8 mouse cellular contexts compared by ENCODE assay signal in the genomic region with DNA sequence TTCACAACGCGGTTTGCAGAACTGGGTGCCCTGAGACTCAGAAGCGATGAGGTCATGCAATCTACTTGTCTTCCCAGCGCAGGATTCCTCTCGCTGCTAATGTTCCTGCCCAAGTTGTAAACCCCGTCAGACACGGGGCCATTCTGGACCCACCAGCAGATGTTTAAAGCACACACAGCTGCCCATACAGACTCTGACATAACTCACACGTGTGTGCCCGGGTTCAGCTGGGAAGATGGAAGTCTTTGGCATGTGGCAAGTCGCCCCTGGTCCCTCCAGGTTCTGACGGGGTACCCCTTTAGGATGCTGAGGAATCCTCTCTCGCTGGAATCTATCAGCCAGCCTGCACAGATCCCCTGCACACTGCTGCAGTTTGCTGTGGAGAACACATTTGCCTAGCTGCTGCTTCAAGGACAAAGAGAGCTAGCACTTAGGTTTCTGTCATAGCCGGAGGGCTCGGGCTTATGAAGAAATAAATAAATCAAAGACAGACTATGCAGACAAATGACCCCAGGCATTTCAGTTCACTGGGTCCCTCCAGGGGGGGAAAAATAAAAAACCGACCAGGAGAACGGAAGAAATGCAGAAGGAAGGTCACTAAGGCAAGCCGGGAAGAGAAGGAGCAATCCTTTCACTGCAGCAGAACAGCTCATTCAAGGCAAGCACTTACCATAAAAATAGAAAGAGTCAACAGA.
A peak's percentile ranks its signal among the peaks of the same experiment; 100 is the strongest.
DNase-seq lines count a peak whose midpoint lies in the region; ATAC-seq and TF ChIP-seq lines count a peak whose summit lies in the region.

No protein-coding gene starts in this region.

- no peaks in the 10 kb centered on the region for H3K36me3 ChIP-seq in liver, embryonic 12.5 days
- H3K36me3 ChIP-seq in liver, postnatal 0 days (replicated peaks; ENCODE audit: insufficient read depth, low read length): no peaks in the 10 kb centered on the region
- no peaks in the 10 kb centered on the region for H3K36me3 ChIP-seq in embryonic facial prominence, embryonic 14.5 days (ENCODE audit: control insufficient read depth, insufficient read depth, low read length)
- H3K36me3 ChIP-seq in intestine, postnatal 0 days (ENCODE audit: control insufficient read depth, insufficient read depth): no peaks in the 10 kb centered on the region
- no peaks in the 10 kb centered on the region for H3K36me3 ChIP-seq in midbrain, embryonic 13.5 days

- peaks cover 8% of the 10 kb centered on the region; the same call in 1 of the 2 replicates for H3K4me1 ChIP-seq in liver, embryonic 12.5 days
- no peaks in the 10 kb centered on the region for H3K4me1 ChIP-seq in liver, postnatal 0 days (ENCODE audit: insufficient read depth)
- peaks cover 14% of the 10 kb centered on the region; the same call in 1 of the 2 replicates for H3K4me1 ChIP-seq in embryonic facial prominence, embryonic 14.5 days (ENCODE audit: control insufficient read depth, insufficient read depth, low read length)
- no peaks in the 10 kb centered on the region for H3K4me1 ChIP-seq in intestine, postnatal 0 days (replicated peaks; ENCODE audit: control insufficient read depth, insufficient read depth, low read length)
- peaks cover 19% of the 10 kb centered on the region for H3K4me1 ChIP-seq in midbrain, embryonic 13.5 days (replicated peaks)

- no peak for DNase-seq in liver, postnatal 0 days
- DNase-seq in embryonic facial prominence, embryonic 14.5 days (ENCODE audit: low spot score): peak; percentile 30
- peak; percentile 5 for DNase-seq in yolk sac, embryonic 10.5 days (ENCODE audit: low spot score)
- DNase-seq in ovary, postnatal 36 days (ENCODE audit: low spot score): no peak
- no peak for DNase-seq in kidney, postnatal 25 days

- 14% methylated on average over 17 of the region's 17 CpGs for WGBS in liver, embryonic 12.5 days (ENCODE audit: insufficient replicate concordance)
- WGBS in liver, postnatal 0 days (ENCODE audit: insufficient replicate concordance): 8% methylated on average over 17 of the region's 17 CpGs
- 1% methylated on average over 17 of the region's 17 CpGs for WGBS in embryonic facial prominence, embryonic 14.5 days
- WGBS in intestine, postnatal 0 days: 7% methylated on average over 17 of the region's 17 CpGs
- WGBS in midbrain, embryonic 13.5 days: 2% methylated on average over 17 of the region's 17 CpGs

- no peak overlapping the region for H3K9ac ChIP-seq in liver, embryonic 12.5 days
- no peak overlapping the region for H3K9ac ChIP-seq in liver, postnatal 0 days (replicated peaks)
- H3K9ac ChIP-seq in embryonic facial prominence, embryonic 14.5 days (ENCODE audit: low read depth, low read length): peak overlapping the region; percentile 35; the same call in 1 of the 2 replicates
- 0 out of 2 replicates have a peak overlapping the region, but pooled peaks have one; percentile 1 for H3K9ac ChIP-seq in intestine, postnatal 0 days (ENCODE audit: low read depth, low read length)
- peak overlapping the region; percentile 75 for H3K9ac ChIP-seq in midbrain, embryonic 13.5 days (replicated peaks)

- no peak overlapping the region for H3K27ac ChIP-seq in liver, embryonic 12.5 days
- H3K27ac ChIP-seq in liver, postnatal 0 days (ENCODE audit: low read depth): no peak overlapping the region
- no peak overlapping the region for H3K27ac ChIP-seq in embryonic facial prominence, embryonic 14.5 days (replicated peaks; ENCODE audit: low read depth, low read length)
- no peak overlapping the region for H3K27ac ChIP-seq in intestine, postnatal 0 days (ENCODE audit: low read depth, low read length)
- peak overlapping the region; percentile 71 for H3K27ac ChIP-seq in midbrain, embryonic 13.5 days

- no peaks in the 10 kb centered on the region for H3K9me3 ChIP-seq in liver, embryonic 12.5 days (replicated peaks)
- H3K9me3 ChIP-seq in liver, postnatal 0 days (ENCODE audit: low read length): no peaks in the 10 kb centered on the region
- H3K9me3 ChIP-seq in embryonic facial prominence, embryonic 14.5 days (ENCODE audit: control insufficient read depth, low read length): no peaks in the 10 kb centered on the region
- H3K9me3 ChIP-seq in intestine, postnatal 0 days (ENCODE audit: control insufficient read depth): no peaks in the 10 kb centered on the region
- no peaks in the 10 kb centered on the region for H3K9me3 ChIP-seq in midbrain, embryonic 13.5 days

- no peak overlapping the region; the same call in none of the 2 replicates for H3K4me3 ChIP-seq in liver, embryonic 12.5 days
- no peak overlapping the region for H3K4me3 ChIP-seq in liver, postnatal 0 days (ENCODE audit: low read depth, low read length)
- H3K4me3 ChIP-seq in embryonic facial prominence, embryonic 14.5 days (ENCODE audit: low read depth, low read length): peak overlapping the region; percentile 30
- peak overlapping the region; percentile 9; the same call in 1 of the 2 replicates for H3K4me3 ChIP-seq in intestine, postnatal 0 days (ENCODE audit: low read depth, low read length)
- peak overlapping the region; percentile 51 for H3K4me3 ChIP-seq in midbrain, embryonic 13.5 days (replicated peaks)

- TF ChIP-seq EP300 in liver, postnatal 0 days (IDR thresholded peaks at IDR 0.05; ENCODE audit: low read depth): no peak

- peak overlapping the region; percentile 17 for H3K4me2 ChIP-seq in liver, embryonic 12.5 days
- no peak overlapping the region; the same call in 1 of the 2 replicates for H3K4me2 ChIP-seq in liver, postnatal 0 days (ENCODE audit: low read depth, low read length)
- H3K4me2 ChIP-seq in embryonic facial prominence, embryonic 14.5 days (ENCODE audit: low read depth, low read length): peak overlapping the region; percentile 54
- H3K4me2 ChIP-seq in intestine, postnatal 0 days (replicated peaks; ENCODE audit: low read depth): peak overlapping the region; percentile 51
- peak overlapping the region; percentile 61 for H3K4me2 ChIP-seq in midbrain, embryonic 13.5 days (replicated peaks)

- no peak for TF ChIP-seq CTCF in liver, postnatal 0 days (IDR thresholded peaks at IDR 0.05; ENCODE audit: low read depth)
- no peak for TF ChIP-seq CTCF in intestine, postnatal 0 days (IDR thresholded peaks at IDR 0.05; ENCODE audit: low read depth)

- peaks cover 26% of the 10 kb centered on the region for H3K27me3 ChIP-seq in liver, embryonic 12.5 days (replicated peaks)
- 0 out of 2 replicates have a peak, but pooled peaks cover 4% of the 10 kb centered on the region for H3K27me3 ChIP-seq in liver, postnatal 0 days (ENCODE audit: insufficient read depth, low read length)
- H3K27me3 ChIP-seq in embryonic facial prominence, embryonic 14.5 days (replicated peaks; ENCODE audit: control insufficient read depth, insufficient read depth, low read length): peaks cover 6% of the 10 kb centered on the region; the same call in 1 of the 2 replicates
- H3K27me3 ChIP-seq in intestine, postnatal 0 days (replicated peaks; ENCODE audit: control insufficient read depth, insufficient read depth, low read length): no peaks in the 10 kb centered on the region; the same call in 1 of the 2 replicates
- no peaks in the 10 kb centered on the region; the same call in 1 of the 2 replicates for H3K27me3 ChIP-seq in midbrain, embryonic 13.5 days

- ATAC-seq in liver, embryonic 12.5 days: no peak
- ATAC-seq in liver, postnatal 0 days: no peak
- peak; percentile 50; the same call in 1 of the 2 replicates for ATAC-seq in embryonic facial prominence, embryonic 14.5 days (ENCODE audit: low read depth)
- ATAC-seq in intestine, postnatal 0 days: no peak
- peak; percentile 86 for ATAC-seq in midbrain, embryonic 13.5 days

Comparison
In these comparisons a context has a peak if more than half of its experiments do, and no peak if none do; other contexts are left out.
1. ATAC-seq: peak in embryonic facial prominence, embryonic 14.5 days (single experiment) and midbrain, embryonic 13.5 days (single experiment); none in liver, embryonic 12.5 days (single experiment), liver, postnatal 0 days (single experiment) and intestine, postnatal 0 days (single experiment).
2. H3K4me3 ChIP-seq: peak in embryonic facial prominence, embryonic 14.5 days (single experiment), intestine, postnatal 0 days (single experiment) and midbrain, embryonic 13.5 days (single experiment); none in liver, embryonic 12.5 days (single experiment) and liver, postnatal 0 days (single experiment).
3. H3K9ac ChIP-seq: peak in embryonic facial prominence, embryonic 14.5 days (single experiment), intestine, postnatal 0 days (single experiment) and midbrain, embryonic 13.5 days (single experiment); none in liver, embryonic 12.5 days (single experiment) and liver, postnatal 0 days (single experiment).
4. DNase-seq: peak in embryonic facial prominence, embryonic 14.5 days (single experiment) and yolk sac, embryonic 10.5 days (single experiment); none in liver, postnatal 0 days (single experiment), ovary, postnatal 36 days (single experiment) and kidney, postnatal 25 days (0 of 2).